Comparison of ENCODE assay signal across 8 mouse cellular contexts in genomic region chr11:99230261-99231048, GRCm38 (mm10). TPM values are rescaled to one million over a fixed set of nuclear protein-coding genes. Genes with fewer than 3 reads are reported as not detected.
DNase-seq lines count a peak whose midpoint lies in the region; ATAC-seq and TF ChIP-seq lines count a peak whose summit lies in the region.

Smarce1 (minus strand) TSS chr11:99231017.

- H3K4me2 ChIP-seq in forebrain, embryonic 13.5 days = peak within 1 kb of the TSS; percentile 86
- H3K4me2 ChIP-seq in heart, postnatal 0 days (ENCODE audit: low read depth, low read length) = peak within 1 kb of the TSS; percentile 82
- H3K4me2 ChIP-seq in liver, embryonic 16.5 days (ENCODE audit: low read depth, low read length) = peak within 1 kb of the TSS; percentile 89
- peak within 1 kb of the TSS; percentile 76 for H3K4me2 ChIP-seq in neural tube, embryonic 12.5 days (replicated peaks)
- H3K4me2 ChIP-seq in stomach, postnatal 0 days (replicated peaks; ENCODE audit: low read depth) = peak within 1 kb of the TSS; percentile 81

- peak; percentile 76; the same call in 1 of the 2 replicates for ATAC-seq in cerebellum, adult (ENCODE audit: insufficient number of reproducible peaks, low FRiP score, low TSS enrichment)
- ATAC-seq in forebrain, embryonic 13.5 days = peak; percentile 93
- peak; percentile 87 for ATAC-seq in heart, postnatal 0 days (ENCODE audit: insufficient read depth, low read depth)
- peak; percentile 76 for ATAC-seq in liver, embryonic 16.5 days (ENCODE audit: low read depth)
- ATAC-seq in neural tube, embryonic 12.5 days (ENCODE audit: low FRiP score, low read depth) = peak; percentile 91
- peak; percentile 89 for ATAC-seq in stomach, postnatal 0 days (ENCODE audit: low FRiP score, low TSS enrichment)

- peak within 1 kb of the TSS; percentile 88 for H3K4me3 ChIP-seq in forebrain, embryonic 13.5 days
- H3K4me3 ChIP-seq in heart, postnatal 0 days (ENCODE audit: low read depth, low read length) = peak within 1 kb of the TSS; percentile 96
- H3K4me3 ChIP-seq in liver, embryonic 16.5 days (ENCODE audit: low read depth, low read length) = peak within 1 kb of the TSS; percentile 89
- H3K4me3 ChIP-seq in neural tube, embryonic 12.5 days = peak within 1 kb of the TSS; percentile 88
- H3K4me3 ChIP-seq in stomach, postnatal 0 days (ENCODE audit: low read depth, low read length) = peak within 1 kb of the TSS; percentile 90

- WGBS in forebrain, embryonic 13.5 days = under 1% methylated on average over 74 of the region's 87 CpGs
- under 1% methylated on average over 76 of the region's 87 CpGs for whole genome bisulfite sequencing in heart, postnatal 0 days
- under 1% methylated on average over 86 of the region's 87 CpGs for WGBS in liver, embryonic 16.5 days (ENCODE audit: insufficient replicate concordance)
- WGBS in neural tube, embryonic 12.5 days = under 1% methylated on average over 87 of the region's 87 CpGs
- WGBS in stomach, postnatal 0 days = under 1% methylated on average over 80 of the region's 87 CpGs

- H3K9ac ChIP-seq in forebrain, embryonic 13.5 days = peak within 1 kb of the TSS; percentile 99
- H3K9ac ChIP-seq in heart, postnatal 0 days (replicated peaks; ENCODE audit: low read depth, low read length) = peak within 1 kb of the TSS; percentile 99
- peak within 1 kb of the TSS; percentile 96 for H3K9ac ChIP-seq in liver, embryonic 16.5 days (ENCODE audit: low read depth, low read length)
- H3K9ac ChIP-seq in neural tube, embryonic 12.5 days = peak within 1 kb of the TSS; percentile 99
- H3K9ac ChIP-seq in stomach, postnatal 0 days (ENCODE audit: low read length) = peak within 1 kb of the TSS; percentile 99

- peaks cover 23% of the 10 kb centered on the region for H3K36me3 ChIP-seq in forebrain, embryonic 13.5 days (ENCODE audit: poor library complexity, severe bottlenecking)
- H3K36me3 ChIP-seq in heart, postnatal 0 days (replicated peaks; ENCODE audit: control insufficient read depth, insufficient read depth, low read length) = peaks cover 22% of the 10 kb centered on the region
- peaks cover 2% of the 10 kb centered on the region; the same call in 1 of the 2 replicates for H3K36me3 ChIP-seq in liver, embryonic 16.5 days (ENCODE audit: control insufficient read depth, insufficient read depth)
- H3K36me3 ChIP-seq in neural tube, embryonic 12.5 days = peaks cover 23% of the 10 kb centered on the region; the same call in 1 of the 2 replicates
- no peaks in the 10 kb centered on the region for H3K36me3 ChIP-seq in stomach, postnatal 0 days (ENCODE audit: control insufficient read depth, insufficient read depth, low read length)

- peak; percentile 74 for DNase-seq in ES-CJ7 (ENCODE audit: low read depth, low spot score)
- peak; percentile 53 for DNase-seq in heart, postnatal 0 days (ENCODE audit: low spot score)
- peak; percentile 88 to 92 for DNase-seq in kidney, postnatal 4 days
- DNase-seq in stomach, postnatal 0 days (ENCODE audit: low spot score) = peak; percentile 80

- H3K27me3 ChIP-seq in forebrain, embryonic 13.5 days = no peaks in the 10 kb centered on the region
- H3K27me3 ChIP-seq in heart, postnatal 0 days (ENCODE audit: control insufficient read depth, insufficient read depth, low read length) = no peaks in the 10 kb centered on the region
- no peaks in the 10 kb centered on the region for H3K27me3 ChIP-seq in liver, embryonic 16.5 days (ENCODE audit: control insufficient read depth, insufficient read depth, low read depth, low read length)
- no peaks in the 10 kb centered on the region for H3K27me3 ChIP-seq in neural tube, embryonic 12.5 days (replicated peaks)
- no peaks in the 10 kb centered on the region for H3K27me3 ChIP-seq in stomach, postnatal 0 days (ENCODE audit: control insufficient read depth, insufficient read depth, low read length)

- TF ChIP-seq CTCF in heart, postnatal 0 days (IDR thresholded peaks at IDR 0.05; ENCODE audit: low read depth) = no peak
- no peak for TF ChIP-seq CTCF in stomach, postnatal 0 days (IDR thresholded peaks at IDR 0.05; ENCODE audit: low read depth)

- H3K27ac ChIP-seq in forebrain, embryonic 13.5 days = peak within 1 kb of the TSS; percentile 100
- peak within 1 kb of the TSS; percentile 97 for H3K27ac ChIP-seq in heart, postnatal 0 days (ENCODE audit: low read depth)
- H3K27ac ChIP-seq in liver, embryonic 16.5 days (ENCODE audit: low read length) = peak within 1 kb of the TSS; percentile 90
- peak within 1 kb of the TSS; percentile 95 for H3K27ac ChIP-seq in neural tube, embryonic 12.5 days
- peak within 1 kb of the TSS; percentile 99 for H3K27ac ChIP-seq in stomach, postnatal 0 days (replicated peaks)

- 0 out of 2 replicates have a peak, but pooled peaks have one; percentile 14 for TF ChIP-seq EP300 in heart, postnatal 0 days (IDR thresholded peaks at IDR 0.05; ENCODE audit: low read depth)
- peak; percentile 70 for TF ChIP-seq EP300 in stomach, postnatal 0 days (optimal IDR thresholded peaks at IDR 0.05)

- H3K4me1 ChIP-seq in forebrain, embryonic 13.5 days = peaks cover 41% of the 10 kb centered on the region
- peaks cover 8% of the 10 kb centered on the region; the same call in 1 of the 2 replicates for H3K4me1 ChIP-seq in heart, postnatal 0 days (ENCODE audit: control insufficient read depth, insufficient read depth)
- H3K4me1 ChIP-seq in liver, embryonic 16.5 days (ENCODE audit: control insufficient read depth, low read depth, low read length) = peaks cover 19% of the 10 kb centered on the region
- H3K4me1 ChIP-seq in neural tube, embryonic 12.5 days = peaks cover 24% of the 10 kb centered on the region
- H3K4me1 ChIP-seq in stomach, postnatal 0 days (replicated peaks; ENCODE audit: control insufficient read depth, insufficient read depth) = no peaks in the 10 kb centered on the region; the same call in 1 of the 2 replicates

- no peaks in the 10 kb centered on the region for H3K9me3 ChIP-seq in forebrain, embryonic 13.5 days (replicated peaks)
- H3K9me3 ChIP-seq in heart, postnatal 0 days (replicated peaks; ENCODE audit: control insufficient read depth, low read length) = no peaks in the 10 kb centered on the region
- H3K9me3 ChIP-seq in liver, embryonic 16.5 days (replicated peaks; ENCODE audit: control insufficient read depth, low read length) = no peaks in the 10 kb centered on the region
- H3K9me3 ChIP-seq in neural tube, embryonic 12.5 days = no peaks in the 10 kb centered on the region
- no peaks in the 10 kb centered on the region for H3K9me3 ChIP-seq in stomach, postnatal 0 days (ENCODE audit: control insufficient read depth, low read length)

RNA-seq across cellular contexts. Expression of gene Smarce1, which starts in this region (rescaled TPM):
- polyA plus RNA-seq in forebrain, embryonic 13.5 days (2015; fragmentation: Nextera tagmentation; extraction: Ambion mirVana) = 375 and 388 TPM in 2 replicates
- total RNA-seq in heart, postnatal 0 days (2014; rRNA removed; ENCODE audit: low replicate concordance) = 53.6 and 96.9 TPM in 2 replicates
- 115 and 126 TPM in 2 replicates for polyA plus RNA-seq in heart, postnatal 0 days (2015; fragmentation: Nextera tagmentation; extraction: Ambion mirVana)
- 62.3 and 66.5 TPM in 2 replicates for polyA plus RNA-seq in liver, embryonic 16.5 days (2015; fragmentation: Nextera tagmentation; extraction: Ambion mirVana)
- polyA plus RNA-seq in neural tube, embryonic 12.5 days (2016; fragmentation: Nextera tagmentation; extraction: Ambion mirVana) = 339 and 348 TPM in 2 replicates
- polyA plus RNA-seq in stomach, postnatal 0 days (2015; fragmentation: Nextera tagmentation; extraction: Ambion mirVana) = 90.3 and 91.6 TPM in 2 replicates

Comparison
In these comparisons a context has a peak if more than half of its experiments do, and no peak if none do; other contexts are left out.
1. Peak in every context shown above with its lines: DNase-seq, ATAC-seq, H3K4me3 ChIP-seq and H3K27ac ChIP-seq.